Mouse (Mus musculus): Measurements from ENCODE around the gene Gm42878.

Gm42878 gene

DNA sequence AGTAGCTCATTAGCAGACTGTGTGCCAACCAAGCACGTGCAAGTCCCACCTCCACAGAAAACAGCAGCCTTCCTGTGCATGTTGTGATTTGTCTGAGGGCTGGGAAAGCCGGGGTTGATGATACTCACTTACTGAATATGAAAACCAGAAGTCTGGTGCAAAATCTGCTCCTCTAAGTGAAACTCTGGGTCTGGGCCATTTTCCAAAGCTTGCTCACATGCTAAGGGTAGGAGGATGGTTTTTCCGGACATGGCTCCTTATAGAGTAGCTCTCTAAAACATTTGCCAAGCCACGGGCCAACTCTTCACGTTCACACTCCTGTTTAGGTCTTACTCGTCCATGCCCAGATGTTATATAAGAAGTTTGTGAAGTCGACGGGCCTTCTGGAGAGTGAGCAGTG, 52.0 kb downstream of the Gm42878 start:
- DNase-seq, result no peak

GRCm38 (mm10) chr5:121484801-121485200, 60.5 kb downstream of the Gm42878 start:
- no peak for DNase-seq

DNA sequence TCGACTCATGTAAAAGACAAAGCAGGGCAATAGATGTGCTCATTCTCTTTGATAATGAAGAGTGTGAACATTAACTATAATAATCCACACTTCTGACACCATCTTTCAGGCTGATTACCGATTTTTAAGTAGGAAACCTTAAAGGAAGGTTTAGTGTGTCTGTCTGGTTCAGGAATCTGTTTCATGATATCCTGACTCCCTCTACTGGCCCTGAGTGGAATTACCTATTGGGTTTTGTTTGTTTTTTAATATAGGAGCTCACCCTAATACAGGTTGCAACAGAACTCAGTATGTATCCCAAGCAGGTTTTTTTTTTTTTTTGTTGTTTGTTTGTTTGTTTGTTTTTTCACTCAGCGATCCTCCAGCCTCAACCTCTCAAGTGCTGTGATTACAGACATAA, 67.6 kb downstream of the Gm42878 start:
- no peak for DNase-seq

DNA sequence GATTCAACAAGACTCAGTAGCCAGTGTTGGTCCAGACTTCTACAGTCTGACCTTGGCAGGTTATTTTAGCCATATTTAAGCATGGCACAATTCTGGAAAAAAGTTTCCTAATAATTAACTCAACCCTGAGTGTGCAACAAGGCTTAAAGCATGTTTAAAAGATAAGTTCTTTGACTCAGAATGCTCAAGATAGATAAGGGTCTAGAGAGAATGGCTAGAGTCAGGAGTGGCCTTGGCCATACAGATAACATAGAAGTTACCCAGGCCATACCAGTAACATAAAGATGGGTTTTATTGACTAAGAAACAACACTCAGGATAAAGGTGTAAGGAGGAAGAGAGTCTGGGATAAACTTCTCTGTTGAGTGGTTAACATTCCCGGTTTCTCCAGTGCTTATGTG, 69.2 kb downstream of the Gm42878 start:
- DNase-seq, result no peak

DNA sequence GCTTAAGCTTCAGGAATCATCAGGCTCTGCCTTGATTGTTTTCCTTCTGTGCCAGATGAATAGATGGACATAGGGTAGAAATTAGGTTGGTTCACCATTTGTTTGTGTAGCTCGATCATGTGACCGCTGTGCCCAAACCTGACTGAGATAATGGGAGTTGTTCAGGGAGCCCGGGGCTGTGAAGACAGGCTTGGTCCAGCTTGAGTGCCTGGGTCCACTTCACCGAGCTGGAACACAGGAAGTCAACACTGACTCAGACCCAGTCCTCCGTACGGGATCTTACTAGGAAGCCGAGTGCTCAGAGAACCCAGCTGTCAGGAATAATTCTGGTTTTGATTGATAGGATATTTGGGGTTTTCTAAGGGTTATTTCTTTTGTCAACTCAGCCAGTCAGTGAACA, 70.7 kb downstream of the Gm42878 start:
- peak in 1 of 2 experiments; percentile 20 for DNase-seq

GRCm38 (mm10) chr5:121472411-121472810, 72.9 kb downstream of the Gm42878 start:
- DNase-seq, result no peak

DNA sequence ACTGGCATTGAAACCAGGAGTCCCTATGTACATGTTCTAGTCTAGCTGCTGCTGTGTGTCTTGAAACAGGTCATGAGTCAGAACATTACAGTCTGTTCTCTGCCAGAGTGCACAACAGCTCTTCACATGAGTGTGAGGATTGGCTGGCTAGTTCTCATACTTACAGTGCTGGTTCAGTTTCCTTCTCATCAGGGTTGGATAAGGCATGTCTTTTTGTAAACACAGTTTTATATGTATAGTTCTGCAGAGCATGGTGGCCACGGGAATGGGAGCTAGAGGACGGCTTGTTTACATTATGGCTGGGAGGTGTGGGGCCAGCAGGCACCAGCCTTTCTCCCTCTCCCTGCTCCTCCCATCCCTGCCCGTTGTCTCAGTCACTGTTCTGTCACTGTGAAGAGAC, 75.7 kb downstream of the Gm42878 start:
- no peak for DNase-seq

All from kidney, postnatal 4 days (tissue).